Mouse (Mus musculus): ENCODE results near the gene Chka. TPM values are rescaled to one million over a fixed set of nuclear protein-coding genes. Genes with fewer than 3 reads are reported as not detected.

The Chka gene
- polyA plus RNA-seq, 1 experiment from 2014 or later: 60.8 TPM

DNA sequence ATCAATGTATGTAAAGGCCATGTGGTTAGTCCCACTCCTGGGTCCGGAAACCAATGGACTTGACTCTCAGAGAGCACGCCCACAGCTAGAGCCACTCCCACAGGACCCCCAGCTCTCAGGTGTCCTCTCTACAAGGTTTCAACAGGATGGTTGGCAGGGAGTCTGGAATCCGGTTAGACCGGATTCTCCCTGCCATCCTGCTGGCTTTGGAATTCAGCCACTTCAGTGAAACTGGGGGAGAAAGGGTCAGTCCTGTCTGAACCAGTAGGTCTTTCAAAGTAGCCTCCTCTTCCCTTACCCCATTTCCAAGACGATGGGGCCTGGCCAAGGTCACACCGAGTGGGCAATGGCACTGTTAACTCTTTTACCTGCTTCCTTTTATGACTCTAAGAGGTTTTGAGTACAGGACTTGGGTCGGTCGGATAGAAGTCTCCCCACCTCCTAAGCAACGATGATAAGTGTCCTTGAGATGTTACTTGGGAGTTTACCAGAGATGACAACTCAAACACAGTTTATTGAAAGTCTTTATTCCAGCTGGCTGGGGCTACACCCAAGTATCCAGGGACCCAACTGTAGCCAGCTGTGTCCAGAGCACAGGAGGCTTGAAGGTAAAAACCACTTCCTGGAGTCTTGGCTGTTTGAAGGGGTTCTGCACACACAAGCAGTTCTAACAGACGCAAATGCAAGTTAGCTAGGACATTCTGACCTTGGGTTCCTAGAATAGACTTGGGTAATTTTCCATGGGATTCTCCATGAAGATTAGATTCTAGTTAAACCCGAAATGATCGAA lies 9.0 kb upstream of the Chka start:
- H3K4me2 ChIP-seq (replicated peaks; ENCODE audit: low read depth, low read length): no peak overlapping the region

DNA sequence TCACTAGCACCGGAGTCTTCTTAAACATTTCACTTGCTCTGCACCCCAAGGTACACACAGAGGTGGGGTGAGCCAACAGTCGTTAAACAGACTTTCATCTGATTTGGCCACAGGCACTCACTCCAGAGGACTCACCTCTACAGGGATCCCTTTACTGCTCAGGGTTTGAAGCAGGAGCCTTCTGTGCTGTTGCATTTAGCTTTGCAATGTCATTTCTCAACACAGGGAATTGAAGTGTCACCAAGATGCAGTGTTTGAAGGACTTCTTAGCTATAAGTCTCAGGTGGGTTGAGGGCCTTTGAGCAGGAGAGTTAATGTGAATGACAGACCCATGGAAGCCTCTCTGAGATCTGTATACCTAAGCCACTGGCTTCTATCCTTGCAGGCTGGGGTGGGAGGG lies 7.9 kb upstream of the Chka start:
- Histone ChIP-seq H3K4me2 (replicated peaks; ENCODE audit: low read depth, low read length) (no peak overlapping the region), H3K9me3 (ENCODE audit: control insufficient read depth, low read depth, low read length) (no peaks in the 10 kb centered on the region), H3K27ac (ENCODE audit: low read length) (no peak overlapping the region), H3K4me1 (ENCODE audit: control insufficient read depth, insufficient read depth, low read length) (peaks cover 4% of the 10 kb centered on the region; the same call in 1 of the 2 replicates), H3K9ac (replicated peaks; ENCODE audit: low read depth, low read length) (no peak overlapping the region), H3K4me3 (ENCODE audit: low read depth, low read length) (no peak overlapping the region), H3K27me3 (ENCODE audit: control insufficient read depth, insufficient read depth, low read length) (no peaks in the 10 kb centered on the region), H3K36me3 (ENCODE audit: control insufficient read depth, insufficient read depth, low read length) (no peaks in the 10 kb centered on the region)
- 62% methylated on average over 2 of the region's 2 CpGs for WGBS
- ATAC-seq (ENCODE audit: insufficient number of reproducible peaks, insufficient read depth, low FRiP score, low read depth): no peak

More for the DNA sequence above, 9.0 kb upstream of the Chka start:
- WGBS: 35% methylated on average over 12 of the region's 12 CpGs
- H3K27me3 ChIP-seq (ENCODE audit: control insufficient read depth, insufficient read depth, low read length): no peaks in the 10 kb centered on the region
- H3K27ac ChIP-seq (ENCODE audit: low read length): peak overlapping the region; percentile 17; the same call in 1 of the 2 replicates
- peak; percentile 75 for ATAC-seq (ENCODE audit: insufficient number of reproducible peaks, insufficient read depth, low FRiP score, low read depth)
- H3K36me3 ChIP-seq (ENCODE audit: control insufficient read depth, insufficient read depth, low read length): no peaks in the 10 kb centered on the region
- no peak overlapping the region for H3K4me3 ChIP-seq (ENCODE audit: low read depth, low read length)
- peaks cover 4% of the 10 kb centered on the region; the same call in 1 of the 2 replicates for H3K4me1 ChIP-seq (ENCODE audit: control insufficient read depth, insufficient read depth, low read length)
- H3K9ac ChIP-seq (replicated peaks; ENCODE audit: low read depth, low read length): no peak overlapping the region
- no peaks in the 10 kb centered on the region for H3K9me3 ChIP-seq (ENCODE audit: control insufficient read depth, low read depth, low read length)

DNA sequence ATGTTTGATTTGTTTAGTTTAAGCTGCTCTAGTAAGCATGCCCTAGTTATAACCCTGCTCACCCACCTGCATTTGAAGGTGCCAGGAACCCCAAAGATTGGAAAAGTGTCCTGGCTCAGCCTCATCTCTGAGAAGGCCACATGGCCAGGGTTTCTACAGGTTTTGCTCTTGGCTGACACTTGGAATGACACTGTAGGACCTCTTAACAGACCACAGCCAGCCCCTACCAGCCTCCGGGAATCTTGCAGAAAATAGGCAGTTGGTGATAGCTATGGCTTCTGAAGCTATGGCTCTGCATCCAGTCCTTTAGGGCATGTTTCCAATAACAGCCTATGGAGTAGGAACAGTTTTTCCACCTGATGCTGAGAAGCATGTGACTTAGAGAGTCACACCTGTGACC lies 6.7 kb upstream of the Chka start:
- Histone ChIP-seq H3K36me3 (ENCODE audit: control insufficient read depth, insufficient read depth, low read length) (no peaks in the 10 kb centered on the region), H3K4me1 (ENCODE audit: control insufficient read depth, insufficient read depth, low read length) (peaks cover 1% of the 10 kb centered on the region; the same call in 1 of the 2 replicates), H3K9ac (replicated peaks; ENCODE audit: low read depth, low read length) (no peak overlapping the region), H3K4me3 (ENCODE audit: low read depth, low read length) (no peak overlapping the region), H3K4me2 (replicated peaks; ENCODE audit: low read depth, low read length) (no peak overlapping the region), H3K9me3 (ENCODE audit: control insufficient read depth, low read depth, low read length) (no peaks in the 10 kb centered on the region), H3K27me3 (ENCODE audit: control insufficient read depth, insufficient read depth, low read length) (no peaks in the 10 kb centered on the region), H3K27ac (ENCODE audit: low read length) (no peak overlapping the region)
- WGBS: 94% methylated on average over 1 of the region's 1 CpGs
- ATAC-seq (ENCODE audit: insufficient number of reproducible peaks, insufficient read depth, low FRiP score, low read depth): no peak

DNA sequence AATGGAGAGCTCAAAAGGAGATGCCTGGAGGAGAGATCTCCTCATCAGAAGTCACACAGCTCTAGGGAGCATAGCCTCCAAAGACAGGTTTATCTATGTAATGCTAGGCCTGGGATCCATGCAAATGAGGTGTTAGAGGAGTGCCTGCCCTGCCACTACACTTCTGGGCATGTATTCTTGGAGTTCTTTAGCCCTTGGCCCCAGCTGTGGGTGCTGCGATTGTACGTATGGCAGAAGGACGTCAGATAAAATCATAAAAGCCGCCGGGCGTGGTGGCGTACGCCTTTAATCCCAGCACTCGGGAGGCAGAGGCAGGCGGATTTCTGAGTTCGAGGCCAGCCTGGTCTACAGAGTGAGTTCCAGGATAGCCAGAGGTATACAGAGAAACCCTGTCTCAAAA lies 6.2 kb upstream of the Chka start:
- H3K27ac ChIP-seq (ENCODE audit: low read length): no peak overlapping the region
- no peak for ATAC-seq (ENCODE audit: insufficient number of reproducible peaks, insufficient read depth, low FRiP score, low read depth)
- 93% methylated on average over 11 of the region's 11 CpGs for WGBS

DNA sequence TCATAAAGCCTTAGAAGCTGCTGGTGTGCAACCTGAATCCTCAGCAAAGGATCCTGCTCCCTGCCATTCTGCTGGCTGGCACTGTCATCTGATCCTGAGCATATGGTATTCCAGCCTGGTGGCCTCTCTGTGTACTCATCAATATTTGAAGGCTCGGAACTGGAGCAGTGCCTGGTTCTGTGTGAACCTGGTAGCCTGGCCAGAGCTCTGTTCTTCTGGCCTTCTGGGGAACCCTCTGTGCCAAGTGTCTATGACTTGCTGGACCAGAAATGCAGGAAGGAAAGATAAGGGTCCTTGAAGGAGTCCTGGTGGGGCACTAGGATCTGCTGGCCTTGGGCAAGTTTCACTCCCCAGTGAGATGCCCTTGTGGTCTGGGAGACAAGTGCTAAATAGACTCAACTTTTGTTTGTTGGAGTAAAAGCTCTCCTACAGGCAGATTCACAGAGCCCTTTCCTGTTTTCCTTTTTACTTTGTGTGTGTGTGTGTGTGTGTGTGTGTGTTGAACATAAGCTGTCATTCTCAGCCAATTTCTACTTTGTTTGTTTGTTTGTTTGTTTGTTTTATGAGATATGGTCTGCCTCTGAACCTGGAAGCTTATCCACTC lies 5.7 kb upstream of the Chka start:
- no peaks in the 10 kb centered on the region for H3K27me3 ChIP-seq (ENCODE audit: control insufficient read depth, insufficient read depth, low read length)
- no peak overlapping the region for H3K4me3 ChIP-seq (ENCODE audit: low read depth, low read length)
- no peaks in the 10 kb centered on the region for H3K9me3 ChIP-seq (ENCODE audit: control insufficient read depth, low read depth, low read length)
- peaks cover 5% of the 10 kb centered on the region; the same call in 1 of the 2 replicates for H3K4me1 ChIP-seq (ENCODE audit: control insufficient read depth, insufficient read depth, low read length)
- 88% methylated on average over 1 of the region's 1 CpGs for WGBS
- H3K27ac ChIP-seq (ENCODE audit: low read length): no peak overlapping the region
- no peak for ATAC-seq (ENCODE audit: insufficient number of reproducible peaks, insufficient read depth, low FRiP score, low read depth)
- H3K9ac ChIP-seq (replicated peaks; ENCODE audit: low read depth, low read length): no peak overlapping the region
- no peaks in the 10 kb centered on the region for H3K36me3 ChIP-seq (ENCODE audit: control insufficient read depth, insufficient read depth, low read length)
- H3K4me2 ChIP-seq (replicated peaks; ENCODE audit: low read depth, low read length): no peak overlapping the region

More for the DNA sequence above, 6.2 kb upstream of the Chka start:
- Histone ChIP-seq H3K4me3 (ENCODE audit: low read depth, low read length) (no peak overlapping the region), H3K4me1 (ENCODE audit: control insufficient read depth, insufficient read depth, low read length) (no peaks in the 10 kb centered on the region), H3K9me3 (ENCODE audit: control insufficient read depth, low read depth, low read length) (no peaks in the 10 kb centered on the region), H3K27me3 (ENCODE audit: control insufficient read depth, insufficient read depth, low read length) (no peaks in the 10 kb centered on the region), H3K36me3 (ENCODE audit: control insufficient read depth, insufficient read depth, low read length) (no peaks in the 10 kb centered on the region), H3K4me2 (replicated peaks; ENCODE audit: low read depth, low read length) (no peak overlapping the region), H3K9ac (replicated peaks; ENCODE audit: low read depth, low read length) (no peak overlapping the region)

DNA sequence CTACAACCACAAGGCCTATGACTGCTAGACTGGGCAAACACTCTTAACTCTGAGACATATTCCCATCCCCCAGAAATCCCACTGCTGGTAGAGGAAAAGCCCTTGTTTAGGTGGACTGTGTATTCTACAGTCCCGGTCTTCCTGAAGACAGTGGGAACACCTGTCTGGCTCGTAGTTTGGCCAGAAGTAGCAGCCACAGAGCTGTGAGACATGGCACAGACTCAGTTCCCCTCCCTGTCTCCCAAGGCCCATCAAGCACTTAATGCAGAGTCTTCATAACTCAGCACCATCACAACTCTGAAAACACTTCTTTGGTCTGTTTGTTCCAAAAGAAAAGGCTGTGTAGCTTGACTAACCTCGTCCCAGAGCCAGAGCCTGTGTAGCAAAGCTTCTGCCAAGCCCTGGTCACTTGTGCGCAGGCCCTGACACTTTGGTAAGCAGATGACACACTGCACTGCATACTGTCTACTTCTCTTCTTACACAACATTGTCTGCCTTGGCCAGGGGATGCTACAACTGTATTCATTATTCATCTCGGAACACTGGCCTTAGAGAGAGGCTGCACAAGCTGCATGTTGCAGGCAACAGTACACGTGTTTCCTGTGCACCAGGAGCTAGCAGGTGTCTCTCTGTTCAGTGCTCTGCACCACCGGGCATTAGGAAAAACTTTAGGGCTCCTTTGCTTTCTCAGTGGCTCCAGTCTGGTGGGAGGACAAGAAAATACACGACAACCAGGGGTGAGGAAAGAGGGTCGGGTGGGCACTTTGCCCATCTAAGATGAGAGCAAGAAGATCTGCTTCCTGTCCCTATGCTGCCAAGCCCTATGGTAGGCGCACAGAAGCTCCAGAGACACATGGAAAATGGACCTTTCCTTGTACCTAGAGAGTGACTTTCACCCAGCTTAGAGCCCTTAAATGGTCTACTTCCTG lies 4.6 kb upstream of the Chka start:
- Histone ChIP-seq H3K9me3 (ENCODE audit: control insufficient read depth, low read depth, low read length) (no peaks in the 10 kb centered on the region), H3K36me3 (ENCODE audit: control insufficient read depth, insufficient read depth, low read length) (no peaks in the 10 kb centered on the region), H3K4me3 (ENCODE audit: low read depth, low read length) (no peak overlapping the region), H3K27ac (ENCODE audit: low read length) (no peak overlapping the region), H3K4me2 (replicated peaks; ENCODE audit: low read depth, low read length) (no peak overlapping the region), H3K27me3 (ENCODE audit: control insufficient read depth, insufficient read depth, low read length) (no peaks in the 10 kb centered on the region), H3K4me1 (ENCODE audit: control insufficient read depth, insufficient read depth, low read length) (peaks cover 7% of the 10 kb centered on the region; the same call in 1 of the 2 replicates), H3K9ac (replicated peaks; ENCODE audit: low read depth, low read length) (no peak overlapping the region)
- WGBS: 78% methylated on average over 10 of the region's 10 CpGs
- ATAC-seq (ENCODE audit: insufficient number of reproducible peaks, insufficient read depth, low FRiP score, low read depth): no peak

DNA sequence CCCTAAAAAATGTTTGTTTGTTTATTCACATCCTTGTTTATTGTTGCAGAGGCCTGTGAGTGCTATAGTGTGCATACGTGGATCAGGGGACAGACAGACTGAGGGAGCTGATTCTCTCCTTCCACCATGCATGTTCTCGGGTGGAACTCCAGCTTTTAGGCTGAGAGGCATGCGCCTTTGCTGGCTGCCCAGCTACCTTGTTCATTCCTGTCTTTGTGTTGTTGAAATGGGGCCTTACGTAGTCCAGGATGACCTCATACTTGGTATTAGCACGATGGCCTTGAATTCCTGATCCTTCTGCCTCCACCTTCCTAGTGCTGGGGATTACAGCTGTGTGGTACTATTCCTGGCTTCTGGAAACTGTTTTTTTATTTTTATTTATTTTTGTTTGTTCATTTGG lies 3.9 kb upstream of the Chka start:
- Histone ChIP-seq H3K4me1 (ENCODE audit: control insufficient read depth, insufficient read depth, low read length) (peaks cover 7% of the 10 kb centered on the region; the same call in 1 of the 2 replicates), H3K9me3 (ENCODE audit: control insufficient read depth, low read depth, low read length) (no peaks in the 10 kb centered on the region), H3K27me3 (ENCODE audit: control insufficient read depth, insufficient read depth, low read length) (no peaks in the 10 kb centered on the region), H3K9ac (replicated peaks; ENCODE audit: low read depth, low read length) (no peak overlapping the region), H3K27ac (ENCODE audit: low read length) (no peak overlapping the region), H3K36me3 (ENCODE audit: control insufficient read depth, insufficient read depth, low read length) (no peaks in the 10 kb centered on the region), H3K4me2 (replicated peaks; ENCODE audit: low read depth, low read length) (no peak overlapping the region), H3K4me3 (ENCODE audit: low read depth, low read length) (no peak overlapping the region)
- WGBS: 86% methylated on average over 5 of the region's 5 CpGs
- ATAC-seq (ENCODE audit: insufficient number of reproducible peaks, insufficient read depth, low FRiP score, low read depth): no peak

DNA sequence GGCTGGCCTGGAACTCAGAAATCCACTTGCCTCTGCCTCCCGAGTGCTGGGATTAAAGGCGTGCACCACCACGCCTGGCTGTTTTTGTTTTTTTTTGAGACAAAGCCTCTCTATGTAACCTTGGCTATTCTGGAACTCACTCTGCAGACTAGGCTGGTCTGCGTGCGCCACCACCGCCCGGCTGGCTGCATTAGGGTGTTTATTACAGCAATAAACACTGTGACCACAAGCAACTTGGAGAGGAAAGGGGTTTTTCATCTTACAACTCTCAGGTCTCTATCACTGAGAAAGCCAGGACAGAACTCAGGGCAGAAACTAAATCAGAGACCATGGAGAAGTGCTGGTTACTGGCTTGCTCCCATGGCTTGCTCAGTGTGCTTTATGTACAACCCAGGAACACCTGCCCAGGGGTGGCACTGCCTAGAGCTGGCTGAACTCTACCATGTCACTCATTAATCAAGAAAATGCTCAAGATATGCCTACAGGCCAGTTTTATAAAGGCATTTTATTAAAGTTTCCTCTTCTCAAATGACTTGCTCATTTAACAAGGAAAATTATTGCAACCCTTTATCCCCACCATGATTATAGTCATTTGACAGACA lies 3.3 kb upstream of the Chka start:
- no peak for ATAC-seq (ENCODE audit: insufficient number of reproducible peaks, insufficient read depth, low FRiP score, low read depth)
- no peak overlapping the region for H3K9ac ChIP-seq (replicated peaks; ENCODE audit: low read depth, low read length)
- H3K4me1 ChIP-seq (ENCODE audit: control insufficient read depth, insufficient read depth, low read length): peaks cover 7% of the 10 kb centered on the region; the same call in 1 of the 2 replicates
- H3K4me2 ChIP-seq (replicated peaks; ENCODE audit: low read depth, low read length): no peak overlapping the region
- no peak overlapping the region for H3K4me3 ChIP-seq (ENCODE audit: low read depth, low read length)
- no peaks in the 10 kb centered on the region for H3K9me3 ChIP-seq (ENCODE audit: control insufficient read depth, low read depth, low read length)
- no peaks in the 10 kb centered on the region for H3K36me3 ChIP-seq (ENCODE audit: control insufficient read depth, insufficient read depth, low read length)
- no peak overlapping the region for H3K27ac ChIP-seq (ENCODE audit: low read length)
- 75% methylated on average over 7 of the region's 7 CpGs for WGBS
- H3K27me3 ChIP-seq (ENCODE audit: control insufficient read depth, insufficient read depth, low read length): no peaks in the 10 kb centered on the region
